Mouse (Mus musculus) monocyte, adult 2 months (primary cell): ENCODE measurements around the gene Rab1a.
"Not testable (repeated sequence)": the region's sequence is repeated elsewhere in the genome, so short reads cannot be mapped to it uniquely, and the experiment has no call there.

ENCODE experiments used
- DNase-seq, 2 experiments: peaks; one replicate each; pipeline ENCODE4 v3.0.0; 2022; ENCODE audit warnings: low spot score in 2 of 2, low read depth in 1 of 2

Rab1a gene

DNA sequence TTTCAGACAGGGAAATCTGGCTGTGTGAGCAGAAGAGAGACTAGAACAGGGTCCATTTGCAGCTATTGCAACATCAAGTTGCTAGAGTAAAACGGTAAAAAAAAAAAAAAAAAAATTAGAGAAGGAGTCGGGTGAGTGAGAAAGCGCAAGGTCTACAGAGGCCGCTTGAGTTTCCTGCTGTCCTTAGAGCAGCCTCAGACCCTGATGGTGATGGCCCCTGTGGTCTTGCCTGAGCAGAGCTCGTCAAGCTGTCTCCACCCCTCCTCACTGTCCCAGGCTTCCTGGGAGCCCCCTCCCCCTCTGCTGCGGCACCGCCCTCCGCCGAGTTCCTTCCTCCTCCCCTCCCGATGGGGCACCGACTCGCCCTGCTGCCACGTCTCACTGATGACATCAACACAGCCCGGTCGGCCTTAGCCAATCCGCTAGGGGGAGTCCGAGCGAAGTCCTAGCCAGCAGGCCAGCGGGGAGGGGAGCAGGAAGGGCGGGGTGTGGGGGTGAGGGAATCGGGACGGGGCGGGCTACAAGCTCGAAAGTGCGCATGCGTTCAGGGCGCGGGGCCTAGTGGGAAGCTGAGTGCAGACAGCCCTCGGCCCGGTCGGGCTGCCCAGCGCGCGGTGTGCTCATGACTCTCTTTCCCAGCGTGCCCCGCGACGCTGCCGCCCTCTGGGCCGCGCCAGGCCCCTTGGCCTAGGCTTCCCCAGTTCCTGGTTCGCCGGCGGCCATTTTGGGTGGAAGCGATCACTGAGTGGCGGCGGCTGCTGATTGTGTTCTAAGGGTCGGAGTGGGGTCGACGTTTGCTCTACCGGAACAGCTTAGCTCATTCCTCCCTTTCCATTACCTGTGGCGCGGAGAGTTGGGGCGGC is at the start of gene Rab1a:
Rab1a (plus strand) TSS at position 720 of the 863 bp plus-strand sequence.
- DNase-seq: peak; percentile 100

DNA sequence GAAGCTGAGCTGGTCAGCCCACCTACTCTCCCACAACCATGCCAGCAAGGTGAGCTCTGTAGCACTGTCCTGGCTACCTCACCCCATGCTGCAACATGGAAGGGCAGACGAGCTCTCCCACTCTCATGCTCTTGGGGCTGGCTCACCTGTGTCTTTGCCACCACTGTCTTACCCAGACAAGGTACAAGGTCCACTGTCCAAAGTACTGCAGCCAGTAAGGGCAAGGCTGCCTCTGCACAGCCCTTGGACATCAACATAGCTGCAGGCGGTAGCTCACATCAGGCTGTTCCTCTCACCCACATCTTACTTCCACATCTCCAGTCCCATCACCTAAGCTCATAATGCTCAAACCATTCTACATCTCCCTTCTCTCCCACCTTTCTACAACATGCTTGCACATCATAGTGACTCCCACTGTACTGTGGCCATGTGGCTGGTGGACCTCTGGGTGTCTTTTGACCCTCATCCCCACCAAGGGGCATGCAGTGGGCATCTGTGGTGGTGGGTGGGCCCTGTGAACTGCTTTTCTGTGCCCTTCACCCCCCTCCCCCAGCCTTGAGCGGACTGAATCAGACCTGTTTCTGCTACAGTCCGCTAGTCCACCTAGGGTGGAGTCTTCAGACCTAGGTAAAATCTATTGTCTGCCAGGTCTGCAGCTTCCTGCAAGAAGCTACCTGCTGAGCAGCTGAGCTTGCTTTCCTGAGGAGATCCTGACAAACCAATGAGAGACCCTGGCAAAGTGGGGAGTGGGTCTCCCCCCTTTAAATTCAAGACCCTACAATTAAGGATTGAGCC is 48.9 kb upstream of the Rab1a start:
- DNase-seq: no peak

DNA sequence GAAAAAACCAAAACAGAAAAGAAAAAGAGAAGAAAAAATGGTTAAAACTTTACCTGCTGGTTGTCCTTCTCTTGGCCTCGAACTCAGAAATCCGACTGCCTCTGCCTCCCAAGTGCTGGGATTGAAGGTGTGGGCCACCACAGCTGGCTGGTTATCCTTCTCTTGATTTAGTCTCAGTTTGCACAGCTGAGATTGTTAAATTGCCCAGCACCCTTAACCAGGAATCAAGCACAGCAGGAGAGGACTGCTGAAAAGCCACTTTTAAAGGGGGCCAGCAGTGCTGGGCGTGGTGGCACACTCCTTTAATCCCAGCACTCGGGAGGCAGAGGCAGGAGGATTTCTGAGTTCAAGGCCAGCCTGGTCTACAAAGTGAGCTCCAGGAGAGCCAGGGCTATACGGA is 47.7 kb upstream of the Rab1a start:
- DNase-seq: not testable (repeated sequence)

DNA sequence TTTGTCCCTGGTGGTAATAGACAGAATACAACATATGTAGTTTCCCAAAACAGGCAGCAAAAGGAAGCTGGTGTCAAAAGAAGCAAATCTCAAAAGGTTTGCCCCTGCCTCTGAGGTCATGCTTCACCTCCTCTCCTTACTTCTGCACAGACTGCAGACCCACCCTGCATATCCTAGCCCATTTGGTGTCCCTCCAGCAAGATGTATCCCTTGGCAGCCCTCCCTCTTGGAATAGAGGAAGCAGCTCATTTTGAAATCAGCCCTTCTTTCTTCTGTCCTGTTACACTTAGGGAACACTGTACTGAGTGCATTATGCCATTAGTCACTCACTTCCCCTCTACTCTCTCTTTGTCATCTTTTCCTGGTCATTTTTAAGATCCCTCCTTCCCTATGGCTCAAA is 42.4 kb upstream of the Rab1a start:
- DNase-seq: peak in 1 of 2 experiments; percentile 9

DNA sequence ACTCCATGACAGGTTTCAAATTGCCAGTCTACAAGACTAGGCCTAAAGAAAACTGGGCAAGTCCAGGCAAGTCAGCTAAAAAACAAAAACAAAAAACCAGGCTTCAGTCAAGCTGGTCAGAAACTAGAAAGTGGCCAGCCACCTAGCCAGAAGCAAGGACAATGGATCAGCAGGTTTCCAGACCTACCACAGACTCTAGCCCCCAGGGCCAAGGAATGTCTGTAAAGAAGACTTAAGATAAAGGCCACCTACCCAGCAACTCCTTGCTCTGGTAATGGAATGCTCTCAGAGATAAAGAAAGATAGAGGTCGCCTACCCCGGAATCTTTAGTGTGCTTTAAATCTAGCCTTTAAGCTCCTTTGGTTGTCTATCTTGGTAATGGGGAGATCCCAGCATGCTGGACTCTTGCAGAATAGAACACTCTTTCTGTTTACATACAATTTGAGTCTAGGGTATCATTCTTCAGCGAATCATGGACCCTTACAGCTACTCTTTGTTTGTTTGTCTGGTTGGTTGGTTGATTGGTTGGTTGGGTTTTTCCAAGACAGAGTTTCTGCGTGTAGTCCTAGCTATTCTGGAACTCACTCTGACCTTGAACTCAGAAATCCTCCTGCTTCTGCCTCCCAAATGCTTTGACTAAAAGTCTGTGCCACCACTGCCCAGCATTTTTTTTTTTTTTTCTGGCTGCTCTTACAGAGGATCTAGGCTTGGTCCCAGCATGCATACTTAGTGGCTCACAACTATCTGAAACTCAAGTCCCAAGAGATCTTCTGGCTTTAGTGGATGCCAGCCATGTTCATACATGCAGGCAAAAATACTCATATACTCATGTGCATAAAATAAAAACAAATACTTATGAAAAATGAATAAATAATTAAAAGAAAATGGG is 36.0 kb upstream of the Rab1a start:
- no peak for DNase-seq

DNA sequence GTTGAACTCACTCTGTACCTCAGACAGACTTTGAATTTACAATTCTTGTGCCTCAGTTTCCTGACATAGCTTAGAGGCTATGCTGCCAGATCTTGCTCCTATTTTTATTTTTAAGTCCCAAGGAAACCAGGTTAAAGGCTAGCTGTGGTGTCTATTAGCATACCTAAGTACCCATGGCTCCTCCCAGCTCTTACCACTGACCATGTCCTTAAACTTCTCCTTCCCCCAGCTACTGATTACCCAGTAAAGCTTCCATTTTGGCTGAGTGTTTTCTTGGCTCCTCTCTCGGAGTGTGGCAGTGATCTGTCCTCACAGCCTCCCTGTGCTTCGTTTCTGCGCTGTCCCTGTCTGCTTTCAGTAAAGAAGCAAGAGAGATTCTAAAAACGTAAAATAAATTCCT is 35.2 kb upstream of the Rab1a start:
- DNase-seq: no peak

DNA sequence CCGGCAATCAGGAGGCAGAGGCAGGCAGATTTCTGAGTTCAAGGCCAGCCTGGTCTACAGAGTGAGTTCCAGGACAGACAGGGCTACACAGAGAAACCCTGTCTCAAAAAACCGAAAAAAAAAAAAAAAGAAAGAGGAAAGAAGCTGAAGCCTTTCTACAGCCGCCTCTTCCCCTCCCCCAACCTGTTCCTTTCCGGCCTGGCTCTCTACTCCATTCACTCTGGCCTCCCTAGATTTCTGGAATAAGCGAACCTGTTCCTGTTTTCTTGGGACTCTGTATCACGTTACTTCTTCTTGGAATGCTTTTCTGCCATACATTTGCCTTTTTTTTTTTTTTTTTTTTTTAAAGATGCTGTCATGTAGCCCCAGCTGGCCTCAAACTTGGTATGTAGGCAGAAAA is 34.8 kb upstream of the Rab1a start:
- not testable (repeated sequence) for DNase-seq

DNA sequence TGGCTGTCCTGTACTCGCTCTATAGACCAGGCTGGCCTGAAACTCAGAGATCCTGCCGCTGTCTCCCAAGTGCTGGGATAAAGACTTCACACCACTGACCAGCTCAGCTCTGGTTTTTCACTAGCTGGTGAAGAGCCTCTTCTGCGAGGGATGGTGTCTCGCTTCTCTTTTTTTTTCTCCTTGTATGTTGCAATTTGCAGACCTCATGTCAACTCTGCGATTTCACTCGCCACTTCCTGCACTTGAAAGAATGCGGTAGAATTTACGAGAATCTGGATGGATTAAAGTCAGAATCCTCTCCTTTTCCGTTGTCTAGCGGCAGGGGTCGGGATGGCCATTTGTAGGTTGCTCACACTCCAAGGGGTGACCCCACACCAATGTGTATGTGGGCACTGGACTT is 32.3 kb upstream of the Rab1a start:
- peak; percentile 17 to 30 for DNase-seq

DNA sequence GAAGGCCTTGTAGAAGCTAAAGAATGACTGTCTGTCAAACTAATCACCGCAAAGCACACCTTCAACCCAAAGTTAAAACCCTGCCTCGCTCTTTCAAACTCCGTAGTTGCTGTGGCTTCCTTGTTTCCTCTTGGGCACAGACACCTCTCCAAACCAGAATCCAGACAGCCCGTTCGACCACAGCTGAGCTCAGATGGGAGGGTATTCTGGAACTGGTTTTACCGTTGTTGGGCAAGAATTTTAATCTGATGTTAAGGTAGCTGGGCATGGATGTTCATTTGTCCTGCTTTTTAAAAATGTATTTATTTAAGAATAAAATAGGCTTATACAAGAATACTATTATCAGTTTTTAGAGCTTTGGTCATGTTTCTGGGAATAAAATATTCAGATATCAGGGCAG is 14.0 kb upstream of the Rab1a start:
- no peak for DNase-seq

DNA sequence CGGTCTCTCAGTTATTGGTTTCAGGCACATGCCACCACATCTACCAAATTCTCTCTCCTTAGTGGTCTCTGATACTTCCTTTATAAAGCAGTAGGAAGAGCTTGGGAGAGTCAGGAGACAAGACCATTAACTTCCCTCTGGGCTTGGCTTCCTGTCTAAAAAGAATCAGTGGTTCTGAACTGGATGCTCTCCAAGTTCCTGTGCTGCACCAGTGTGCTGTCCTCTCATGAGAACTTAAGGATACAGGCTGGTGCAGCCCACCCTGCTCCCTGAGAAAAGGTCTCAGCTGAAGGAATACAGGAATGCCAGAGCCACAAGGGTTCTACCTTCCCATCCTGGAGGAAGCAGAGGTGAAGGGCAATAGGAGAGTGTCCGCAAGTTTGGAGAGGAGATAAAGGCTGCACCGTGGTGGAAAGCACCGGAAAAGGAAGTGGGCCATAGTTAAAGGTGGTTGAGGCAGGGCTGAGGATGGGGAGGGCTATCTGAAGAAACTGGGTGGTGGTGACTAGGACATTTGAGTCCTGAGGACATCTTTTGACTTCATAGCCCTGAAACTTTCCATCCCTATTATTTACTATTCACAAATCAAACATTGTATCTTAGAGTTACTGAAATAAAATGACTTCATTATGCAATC is 8.0 kb upstream of the Rab1a start:
- DNase-seq: no peak

DNA sequence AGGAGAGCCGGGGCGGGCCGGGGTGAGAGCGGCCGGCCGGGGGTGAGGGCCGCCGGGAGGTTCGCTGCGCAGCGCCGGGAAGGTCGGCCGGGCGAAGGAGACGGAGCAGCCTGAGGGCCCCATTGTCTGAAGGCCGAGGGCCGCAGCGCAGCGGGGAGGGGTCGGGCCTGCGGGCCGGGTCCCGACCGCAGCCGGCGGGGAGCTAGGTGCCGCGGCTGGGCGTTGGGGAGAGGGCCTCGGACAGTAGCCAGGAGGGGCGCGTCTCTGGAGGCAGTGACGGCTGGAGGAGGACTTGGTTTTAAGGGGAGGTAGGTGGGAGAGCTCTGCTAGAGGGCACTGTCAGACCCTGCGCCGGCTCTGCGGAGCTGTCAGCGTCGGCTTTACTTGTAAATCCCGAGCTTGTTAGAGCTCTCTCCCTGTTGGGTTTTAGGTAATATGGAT is 449 bp downstream of the Rab1a start:
- DNase-seq: peak in 1 of 2 experiments; percentile 19

DNA sequence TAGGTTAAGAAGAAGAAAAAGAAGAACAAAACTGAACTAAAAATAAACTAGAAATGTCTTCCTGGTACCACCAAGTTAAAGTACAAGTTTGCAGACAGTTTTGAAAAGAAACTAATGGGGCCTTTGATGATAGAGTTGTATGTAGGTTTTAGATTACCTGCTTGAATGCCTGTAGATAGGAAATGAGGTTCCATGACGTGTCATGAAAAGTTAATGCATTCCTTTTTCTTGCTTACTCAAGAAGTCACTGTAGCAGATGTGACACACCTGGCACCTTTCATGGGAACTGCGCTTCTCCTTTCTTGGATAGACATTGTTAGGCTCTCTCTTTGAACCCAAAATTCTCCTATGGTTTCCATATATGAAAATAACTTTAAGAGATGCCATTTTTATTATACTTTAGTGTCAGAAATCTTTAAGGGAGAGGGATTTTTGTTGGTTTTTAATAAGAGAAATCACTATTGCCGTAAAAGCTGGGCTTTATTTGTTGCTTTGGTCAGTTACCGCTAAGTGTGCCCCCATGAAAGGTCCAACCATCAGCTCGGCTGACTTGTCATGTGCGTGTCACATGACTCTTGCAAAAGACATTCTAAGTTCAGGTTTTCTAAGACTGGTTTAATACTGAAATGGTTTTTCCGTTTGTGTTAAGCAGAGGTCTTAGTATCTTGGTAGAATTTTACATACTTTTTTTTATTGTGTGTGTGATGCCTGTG is 1.2 kb downstream of the Rab1a start:
- peak in 1 of 2 experiments; percentile 2 for DNase-seq

DNA sequence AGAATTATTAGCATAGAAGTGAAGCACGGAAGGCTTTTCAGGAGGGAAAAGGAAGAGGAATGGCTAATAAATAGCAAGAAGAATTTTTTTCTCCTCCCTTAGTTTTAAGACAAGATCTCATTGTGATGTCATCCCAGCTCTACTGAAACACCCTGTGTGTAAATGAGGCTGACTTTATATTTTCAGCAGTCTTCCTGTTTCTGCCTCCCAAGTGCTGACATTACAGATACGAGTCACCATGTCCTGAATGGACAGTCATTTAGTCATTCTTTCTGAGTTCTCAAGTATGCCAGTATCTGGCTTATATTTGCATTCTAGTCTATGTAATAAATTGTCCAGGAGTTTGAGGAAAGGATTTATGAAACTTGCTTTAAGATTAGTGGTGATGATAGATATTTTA is 3.1 kb downstream of the Rab1a start:
- no peak for DNase-seq

DNA sequence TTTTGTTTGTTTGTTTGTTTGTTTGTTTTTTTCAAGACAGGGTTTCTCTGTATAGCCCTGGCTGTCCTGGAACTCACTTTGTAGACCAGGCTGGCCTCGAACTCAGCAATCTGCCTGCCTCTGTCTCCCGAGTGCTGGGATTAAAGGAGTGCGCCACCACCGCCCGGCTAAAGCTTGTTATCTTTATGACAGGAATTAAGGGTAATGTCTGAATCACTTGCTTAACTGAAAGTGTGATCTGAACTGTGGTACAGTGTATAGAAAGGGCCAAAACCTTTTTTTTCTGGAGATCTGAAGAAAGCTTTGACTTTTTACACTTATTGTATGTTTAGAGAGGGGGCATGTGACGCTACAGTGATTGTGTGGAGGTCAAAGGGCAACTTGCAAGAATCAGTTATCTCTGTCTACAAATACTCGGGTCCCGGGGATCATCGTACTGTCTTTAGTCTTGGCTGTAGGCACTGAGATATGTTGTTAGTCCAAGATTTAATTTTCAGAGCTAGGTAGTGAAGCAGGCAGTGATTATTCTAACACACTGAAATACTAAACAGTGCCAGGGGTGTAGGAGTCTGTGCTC is 3.7 kb downstream of the Rab1a start:
- no peak for DNase-seq

DNA sequence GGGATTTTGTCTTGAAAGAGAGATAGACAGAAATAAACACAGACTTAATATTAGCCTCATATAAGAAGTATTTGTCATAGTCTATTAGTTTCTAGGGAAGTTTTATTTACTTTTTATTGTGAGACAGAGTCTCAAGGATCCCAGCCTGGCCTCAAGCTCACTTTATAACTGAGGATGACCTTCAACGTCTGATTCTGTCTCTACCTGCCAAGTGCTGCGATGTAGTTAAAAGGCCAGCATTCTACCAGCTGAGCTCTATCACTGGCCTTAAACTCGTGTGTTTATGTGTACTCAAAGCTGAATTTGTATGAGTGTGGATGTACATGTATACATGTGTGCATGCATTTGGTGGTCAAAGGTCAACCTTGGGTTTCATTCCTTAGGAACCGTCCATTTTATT is 4.3 kb downstream of the Rab1a start:
- no peak for DNase-seq

DNA sequence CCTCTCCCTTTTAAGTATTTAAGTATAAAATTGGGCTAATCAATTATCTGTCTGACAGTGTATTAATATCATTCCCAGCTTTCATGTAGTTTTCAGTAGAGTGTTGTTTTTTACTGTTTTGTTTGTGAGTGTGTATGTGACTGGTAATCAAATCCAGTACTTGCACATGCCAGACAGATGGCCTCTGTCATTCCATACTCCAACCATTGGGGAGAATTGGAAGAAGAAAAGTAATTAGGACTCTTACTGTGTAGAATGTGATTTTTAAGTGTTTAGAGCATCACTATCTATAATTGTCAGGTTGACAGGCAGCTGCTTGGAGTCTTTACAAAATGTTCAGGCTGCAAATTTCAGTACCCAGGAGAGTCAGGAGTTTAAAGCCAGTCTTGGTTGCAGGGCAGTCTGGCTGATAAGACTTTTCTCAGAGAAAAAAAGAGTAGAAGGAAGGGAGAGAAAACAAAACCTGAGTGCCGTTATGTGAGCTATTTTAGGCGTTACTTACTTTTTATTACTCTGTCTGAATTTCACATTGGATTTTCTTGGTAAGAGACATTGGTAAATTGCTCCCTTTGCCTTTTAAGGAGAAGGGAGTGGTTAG is 5.5 kb downstream of the Rab1a start:
- DNase-seq: no peak

DNA sequence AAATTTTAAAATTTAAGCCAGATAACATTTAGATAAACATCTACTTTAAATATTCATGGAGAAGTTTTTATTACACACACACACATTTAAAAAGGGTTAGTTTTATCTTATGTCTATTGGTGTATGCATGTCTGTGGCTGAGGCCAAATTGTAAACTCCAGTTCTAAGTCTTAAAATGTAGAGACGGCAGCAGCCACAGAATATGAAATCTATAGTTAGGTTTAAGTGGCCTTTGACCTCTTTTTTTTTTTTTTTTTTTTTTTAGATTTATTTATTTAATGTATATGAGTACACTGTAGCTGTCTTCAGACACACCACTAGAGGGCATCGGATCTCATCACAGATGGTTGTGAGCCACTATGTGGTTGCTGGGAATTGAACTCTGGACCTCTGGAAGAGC is 6.4 kb downstream of the Rab1a start:
- DNase-seq: no peak

DNA sequence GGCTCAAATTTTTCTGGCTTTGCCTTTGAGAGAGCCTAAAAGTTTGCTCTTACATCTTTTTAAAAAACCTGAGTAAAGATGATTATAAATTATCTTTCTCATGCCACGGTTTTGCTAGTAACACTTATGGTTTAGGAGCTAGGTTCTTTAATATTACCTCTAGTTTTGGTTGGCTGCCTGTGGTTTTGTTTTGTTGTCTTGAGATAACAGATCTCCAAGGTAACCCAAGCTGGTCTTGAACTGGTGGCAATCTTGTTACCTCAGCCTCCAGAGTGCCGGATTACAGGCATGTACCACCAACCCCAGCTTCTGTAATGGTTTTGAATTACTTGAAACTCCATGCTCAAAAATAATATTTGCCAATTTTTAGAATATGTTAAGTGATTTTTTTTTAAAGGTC is 10.6 kb downstream of the Rab1a start:
- DNase-seq: no peak

DNA sequence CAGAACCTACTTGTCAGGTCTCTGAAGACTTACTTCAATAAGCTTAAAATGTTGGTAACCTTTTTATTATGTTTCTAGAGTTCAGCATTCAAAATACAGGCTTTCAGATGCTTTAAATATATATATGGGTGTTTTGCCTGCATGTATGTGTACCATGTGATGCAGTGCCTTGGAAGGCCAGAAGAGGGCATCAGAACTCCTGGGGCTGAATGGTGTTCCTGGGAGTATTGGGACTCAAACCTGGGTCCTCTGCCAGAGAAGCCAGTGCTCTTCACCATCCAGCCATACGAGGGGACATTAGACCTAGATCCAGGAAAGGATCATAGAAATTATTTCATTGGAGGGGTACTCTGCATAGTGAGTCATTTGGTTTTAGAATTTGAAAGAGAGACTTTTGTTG is 13.5 kb downstream of the Rab1a start:
- DNase-seq: no peak
